Mouse (Mus musculus): ENCODE data around the gene Hoxd13. TPM values are rescaled to one million over a fixed set of nuclear protein-coding genes. Genes with fewer than 3 reads are reported as not detected.

The Hoxd13 gene
- total RNA-seq, 2 experiments from 2014 or later = not detected

DNA sequence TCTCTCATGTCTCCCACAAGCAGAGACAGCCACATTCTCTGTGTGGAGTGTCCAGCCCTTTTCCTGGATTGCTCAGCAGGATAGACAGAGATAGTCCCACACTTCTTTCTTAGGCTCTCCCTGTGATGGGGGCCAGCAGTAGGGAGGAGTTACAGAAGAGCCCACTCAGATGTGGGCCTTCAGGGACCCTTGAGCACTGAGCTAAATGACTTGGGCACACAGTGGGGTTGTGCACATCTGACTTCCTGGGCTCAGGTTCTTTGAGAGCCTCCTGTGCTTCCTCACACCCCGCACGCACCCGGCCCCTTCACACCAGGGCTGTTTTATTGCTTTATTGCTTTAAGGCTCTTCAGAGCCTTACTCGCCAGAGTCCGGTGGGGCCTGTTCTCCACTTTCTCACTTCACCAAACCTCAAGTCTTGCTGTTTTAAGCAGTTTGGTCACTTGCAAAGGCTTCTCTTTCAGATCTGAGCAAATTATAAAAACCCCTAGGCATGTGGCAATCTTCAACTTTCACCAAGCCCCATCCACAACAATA lies 52.9 kb downstream of the Hoxd13 start:
- ATAC-seq (replicated peaks; ENCODE audit: low FRiP score, low TSS enrichment, poor library complexity, severe bottlenecking) = no peak

Other genes starting within 250 kb of the Hoxd13 start
- 35.0 and 44.4 TPM in 2 replicates for gene Lnpk, start 88.9 kb upstream of the Hoxd13 start, total RNA-seq (2014; fragmentation: Nextera tagmentation)
- gene Lnpk, start 88.9 kb upstream of the Hoxd13 start, total RNA-seq (2017) = 50.0 and 56.6 TPM in 2 replicates
- not detected in 2 replicates for gene Evx2, start 8.8 kb upstream of the Hoxd13 start, total RNA-seq (2014; fragmentation: Nextera tagmentation)
- gene Evx2, start 8.8 kb upstream of the Hoxd13 start, total RNA-seq (2017) = not detected in 2 replicates
- gene Hoxd12, start 6.7 kb downstream of the Hoxd13 start, total RNA-seq (2014; fragmentation: Nextera tagmentation) = not detected in 2 replicates
- gene Hoxd12, start 6.7 kb downstream of the Hoxd13 start, total RNA-seq (2017) = not detected in 2 replicates
- not detected in 2 replicates for gene Hoxd11, start 11.2 kb downstream of the Hoxd13 start, total RNA-seq (2014; fragmentation: Nextera tagmentation)
- not detected in 2 replicates for gene Hoxd11, start 11.2 kb downstream of the Hoxd13 start, total RNA-seq (2017)
- gene Hoxd10, start 23.6 kb downstream of the Hoxd13 start, total RNA-seq (2014; fragmentation: Nextera tagmentation) = not detected in 2 replicates
- gene Hoxd10, start 23.6 kb downstream of the Hoxd13 start, total RNA-seq (2017) = 0.65 TPM in 1 of 2 replicates, not detected in the other
- not detected in 2 replicates for gene Hoxd9, start 29.4 kb downstream of the Hoxd13 start, total RNA-seq (2014; fragmentation: Nextera tagmentation)
- gene Hoxd9, start 29.4 kb downstream of the Hoxd13 start, total RNA-seq (2017) = not detected in 2 replicates
- not detected in 2 replicates for gene Hoxd8, start 36.3 kb downstream of the Hoxd13 start, total RNA-seq (2014; fragmentation: Nextera tagmentation)
- gene Hoxd8, start 36.3 kb downstream of the Hoxd13 start, total RNA-seq (2017) = not detected in 2 replicates
- not detected in 2 replicates for gene Hoxd3, start 43.6 kb downstream of the Hoxd13 start, total RNA-seq (2014; fragmentation: Nextera tagmentation)
- gene Hoxd3, start 43.6 kb downstream of the Hoxd13 start, total RNA-seq (2017) = not detected in 2 replicates
- gene Hoxd4, start 43.6 kb downstream of the Hoxd13 start, total RNA-seq (2014; fragmentation: Nextera tagmentation) = not detected in 2 replicates
- not detected in 2 replicates for gene Hoxd4, start 43.6 kb downstream of the Hoxd13 start, total RNA-seq (2017)
- gene Gm28230, start 58.4 kb downstream of the Hoxd13 start, total RNA-seq (2014; fragmentation: Nextera tagmentation) = not detected in 2 replicates
- not detected in 2 replicates for gene Gm28230, start 58.4 kb downstream of the Hoxd13 start, total RNA-seq (2017)
- gene Hoxd1, start 94.7 kb downstream of the Hoxd13 start, total RNA-seq (2014; fragmentation: Nextera tagmentation) = not detected in 2 replicates
- gene Hoxd1, start 94.7 kb downstream of the Hoxd13 start, total RNA-seq (2017) = not detected in 2 replicates
- 71.8 and 72.1 TPM in 2 replicates for gene Mtx2, start 157.5 kb downstream of the Hoxd13 start, total RNA-seq (2014; fragmentation: Nextera tagmentation)
- 50.6 and 51.1 TPM in 2 replicates for gene Mtx2, start 157.5 kb downstream of the Hoxd13 start, total RNA-seq (2017)

All from megakaryocyte-erythroid progenitor cell, adult 5-6 weeks (primary cell).